Mouse (Mus musculus) CH12.LX (cell line): ENCODE results near the gene Ndufv1.

Experiments used
- CTCF ChIP-seq, 2 experiments: IDR thresholded peaks in 1 of 2; conservative IDR thresholded peaks in 1 of 2; 2 replicates each; pipeline ENCODE4 v1.5.1; 2011 to 2012; ENCODE audit warnings: low read depth in 2 of 2, low read length in 2 of 2, improper control_type of control experiment in 1 of 2, inconsistent platforms in 1 of 2, mild to moderate bottlenecking in 1 of 2, moderate library complexity in 1 of 2
- NELFE ChIP-seq: IDR thresholded peaks from 2 replicates; pipeline ENCODE4 v1.6.1; 2011; ENCODE audit warnings: low read depth, low read length, improper control_type of control experiment
- NRF1 ChIP-seq: IDR thresholded peaks from 2 replicates; pipeline ENCODE4 v1.6.1; 2014; ENCODE audit warnings: low read depth, mild to moderate bottlenecking, inconsistent platforms, low read length, improper control_type of control experiment, moderate library complexity

DNA sequence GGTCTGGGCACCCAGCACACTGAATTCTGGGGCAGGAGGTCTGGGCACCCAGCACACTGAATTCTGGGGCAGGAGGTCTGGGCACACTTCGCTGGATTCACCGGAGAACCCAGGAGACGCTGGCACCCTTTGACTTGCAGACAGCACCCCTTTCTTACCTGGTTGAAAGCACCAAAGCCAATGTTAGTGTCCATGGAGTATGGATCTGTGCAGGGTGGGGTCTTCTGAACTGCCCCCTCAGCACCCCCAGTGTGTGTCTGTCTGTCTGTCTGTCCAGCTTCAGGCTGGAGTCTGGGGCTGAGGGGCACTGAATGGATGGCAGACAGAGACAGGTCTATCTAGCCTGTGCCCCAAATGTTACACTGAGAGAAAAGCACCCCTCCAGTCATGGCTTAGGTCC is 21.0 kb downstream of the Ndufv1 start:
- TF ChIP-seq NRF1 (no peak), NELFE (no peak), CTCF (conservative IDR thresholded peaks at IDR 0.05 in 1 of 2, IDR thresholded peaks at IDR 0.05 in 1 of 2; ENCODE audit: low read depth in 2 of 2, low read length in 2 of 2) (no peak)
